Mouse (Mus musculus) urinary bladder, adult 18-20 months (tissue): ENCODE data around the gene Ccdc88b.

ENCODE experiments used
- DNase-seq, 2 experiments: peaks; one replicate each; pipeline ENCODE4 v3.0.0; 2022; ENCODE audit warnings: low spot score in 2 of 2, mixed read lengths in 2 of 2

Ccdc88b gene

GRCm38 (mm10) chr19:6829870-6830555 is 28.0 kb downstream of the Ccdc88b start:
- no peak for DNase-seq

- DNase-seq: no peak
Measured at GRCm38 (mm10) chr19:6829069-6829468, 28.9 kb downstream of the Ccdc88b start.

GRCm38 (mm10) chr19:6826601-6827000 is 31.4 kb downstream of the Ccdc88b start:
- DNase-seq: no peak

DNA sequence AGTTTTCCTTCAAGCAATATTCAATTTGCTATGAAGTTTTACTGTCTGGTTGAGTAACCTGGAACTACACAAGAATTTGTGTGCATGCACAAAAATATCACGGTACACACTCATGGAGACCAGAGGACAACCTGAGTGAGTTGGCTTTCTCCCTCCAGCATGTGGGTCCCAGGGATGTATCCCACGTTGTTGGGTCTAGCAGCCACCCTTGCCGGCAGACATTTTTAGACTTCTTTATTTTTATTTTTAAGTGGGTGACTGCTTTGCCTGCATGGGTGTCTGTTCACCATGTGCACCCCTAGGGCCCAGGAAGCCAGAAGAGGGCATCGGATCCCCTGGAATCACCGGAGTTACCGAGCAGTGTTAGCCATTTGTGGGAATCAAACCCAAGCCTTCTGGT is 32.6 kb downstream of the Ccdc88b start:
- DNase-seq: no peak

DNA sequence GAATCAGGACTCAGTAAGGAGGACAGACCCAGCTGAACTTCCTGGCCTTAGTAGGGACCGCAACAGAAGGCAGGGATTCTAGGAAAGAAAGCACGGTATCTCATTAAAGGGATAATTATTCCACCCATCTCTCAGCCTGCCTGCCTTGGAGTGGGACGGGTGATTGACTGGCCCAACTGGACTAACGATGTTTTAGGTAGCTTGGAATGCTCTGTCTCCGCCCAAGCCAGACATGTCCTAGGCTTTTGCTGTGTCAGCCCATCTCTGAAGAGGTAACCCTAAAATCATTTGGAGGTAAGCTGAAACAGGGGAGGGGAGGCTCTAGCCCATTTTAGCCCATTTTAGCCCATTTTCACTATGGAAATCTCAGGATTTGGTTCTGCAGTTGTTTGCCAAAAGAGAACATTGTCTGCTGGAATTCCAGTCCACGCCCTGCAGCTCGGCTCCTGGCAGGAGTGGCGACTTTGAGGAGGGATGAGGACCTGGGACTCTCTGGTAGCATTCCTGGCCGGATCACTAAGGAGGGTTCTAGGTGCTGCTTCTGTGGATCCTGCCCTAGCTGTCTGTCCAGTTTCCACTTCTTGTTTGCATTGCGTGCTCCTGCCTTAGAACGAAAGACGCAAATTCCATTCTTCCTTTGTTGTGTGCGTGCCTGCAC is 37.3 kb downstream of the Ccdc88b start:
- DNase-seq: no peak

DNA sequence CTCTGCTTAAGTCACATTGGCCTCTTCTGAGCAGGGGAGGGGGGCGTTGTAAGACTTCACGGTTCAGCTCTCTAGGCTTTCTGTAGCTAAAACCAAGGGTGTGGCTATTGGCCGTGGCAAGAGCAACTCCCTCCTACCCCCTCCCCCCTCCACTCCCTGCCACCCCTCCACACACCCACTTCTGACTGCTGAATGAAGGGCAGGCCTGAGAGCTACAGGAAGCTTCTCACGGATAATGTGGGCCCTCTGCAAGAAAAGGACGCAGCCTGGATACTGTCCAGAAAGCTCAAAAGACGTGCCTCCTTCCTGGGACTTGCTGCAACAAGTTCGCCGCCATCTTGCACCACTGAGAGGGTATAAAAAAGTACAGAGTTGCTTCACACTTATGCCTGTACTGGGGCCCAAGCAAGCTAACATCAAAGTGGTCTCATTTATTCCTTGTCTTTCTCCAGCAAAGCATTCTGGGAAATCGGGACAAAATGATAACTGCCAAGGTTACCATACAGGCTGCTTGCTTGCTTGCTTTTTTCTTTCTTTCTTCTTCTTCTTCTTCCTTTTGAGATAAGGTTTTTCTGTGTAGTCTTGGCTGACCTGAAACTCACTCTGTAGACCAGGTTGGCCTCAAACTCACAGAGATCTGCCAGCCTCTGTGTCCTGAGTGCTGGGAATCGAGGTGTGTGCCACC is 38.7 kb downstream of the Ccdc88b start:
- DNase-seq: no peak

GRCm38 (mm10) chr19:6814958-6815357 is 43.1 kb downstream of the Ccdc88b start:
- DNase-seq: no peak

DNA sequence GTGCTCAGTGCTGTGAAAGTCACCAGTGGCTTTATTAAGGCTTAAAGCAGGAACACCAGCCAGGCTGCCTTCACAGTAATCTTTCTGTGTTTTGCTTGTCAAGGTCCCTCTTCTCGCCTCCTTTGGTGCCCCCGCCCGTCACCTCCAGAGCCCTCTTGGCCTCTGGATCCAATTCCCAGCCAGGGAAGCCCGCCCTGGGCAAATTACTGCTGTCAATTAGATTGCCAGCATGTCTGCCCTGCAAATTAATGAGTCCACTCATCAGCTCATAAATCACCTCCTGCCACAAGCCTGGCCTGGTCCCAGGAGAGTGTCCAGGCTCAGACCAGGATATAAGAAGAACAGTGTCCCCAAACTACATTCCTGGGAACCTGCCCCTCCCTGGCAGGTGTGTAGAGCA is 43.6 kb downstream of the Ccdc88b start:
- no peak for DNase-seq
